Mouse (Mus musculus) megakaryocyte progenitor cell, adult 5-6 weeks (primary cell): ENCODE measurements around the gene Trp53. TPM values are rescaled to one million over a fixed set of nuclear protein-coding genes. Genes with fewer than 3 reads are reported as not detected.
"Not testable (repeated sequence)": the region's sequence is repeated elsewhere in the genome, so short reads cannot be mapped to it uniquely, and the experiment has no call there.

ENCODE experiments used
- ATAC-seq: replicated peaks from 2 replicates; pipeline ENCODE4 v1.8.0; 2016; ENCODE audit warnings: mild to moderate bottlenecking, moderate TSS enrichment, inconsistent platforms; ENCODE audit not compliant: poor library complexity
- total RNA-seq, 2 experiments: library from RNA; stranded (forward) in 1 of 2; stranded (reverse) in 1 of 2; fragments of 157-497, 149-512 nt in 1 of 2; fragments of 200-1000 nt in 1 of 2; gene quantifications; 2 replicates each; pipeline versions ENCODE4 v1.2.3 to v1.2.4; 2015 to 2017

The Trp53 gene
- total RNA-seq, 2 experiments from 2014 or later: 65.1 to 173 TPM

GRCm38 (mm10) chr11:69622406-69622805 lies 42.2 kb downstream of the Trp53 start:
- no peak for ATAC-seq

DNA sequence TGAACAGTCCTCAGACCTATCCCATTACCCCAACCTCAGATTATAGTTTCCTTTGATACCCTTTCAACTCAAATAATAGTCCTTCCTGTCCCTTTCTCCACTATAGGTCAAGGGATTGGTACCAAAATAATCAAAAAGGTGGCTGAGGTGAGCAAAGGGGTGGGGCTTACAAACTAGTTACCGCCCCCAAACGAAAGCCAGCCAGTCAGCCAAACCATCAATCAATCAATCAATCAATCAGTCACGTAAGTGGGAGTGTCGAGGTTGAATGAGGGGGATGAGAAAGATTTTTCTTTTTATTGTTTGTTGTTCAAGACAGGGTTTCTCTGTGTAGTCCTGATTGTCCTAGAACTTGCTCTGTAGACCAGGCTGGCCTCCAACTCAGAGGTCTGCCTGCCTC lies 42.8 kb downstream of the Trp53 start:
- no peak for ATAC-seq

DNA sequence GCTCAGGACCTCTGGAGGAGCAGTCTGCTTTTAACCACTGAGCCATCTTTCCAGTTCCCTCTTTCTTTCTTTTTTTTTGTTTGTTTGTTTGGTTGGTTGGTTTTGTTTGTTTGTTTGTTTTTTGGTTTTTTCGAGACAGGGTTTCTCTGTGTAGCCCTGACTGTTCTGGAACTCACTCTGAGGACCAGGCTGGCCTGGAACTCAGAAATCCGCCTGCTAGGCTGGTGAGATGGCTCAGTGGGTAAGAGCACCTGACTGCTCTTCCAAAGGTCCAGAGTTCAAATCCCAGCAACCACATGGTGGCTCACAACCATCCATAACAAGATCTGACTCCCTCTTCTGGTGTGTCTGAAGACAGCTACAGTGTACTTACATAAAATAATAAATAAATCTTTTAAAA lies 44.2 kb downstream of the Trp53 start:
- ATAC-seq: not testable (repeated sequence)

- peak; percentile 61 for ATAC-seq
Observed at GRCm38 (mm10) chr11:69628286-69628685, 48.1 kb downstream of the Trp53 start.

DNA sequence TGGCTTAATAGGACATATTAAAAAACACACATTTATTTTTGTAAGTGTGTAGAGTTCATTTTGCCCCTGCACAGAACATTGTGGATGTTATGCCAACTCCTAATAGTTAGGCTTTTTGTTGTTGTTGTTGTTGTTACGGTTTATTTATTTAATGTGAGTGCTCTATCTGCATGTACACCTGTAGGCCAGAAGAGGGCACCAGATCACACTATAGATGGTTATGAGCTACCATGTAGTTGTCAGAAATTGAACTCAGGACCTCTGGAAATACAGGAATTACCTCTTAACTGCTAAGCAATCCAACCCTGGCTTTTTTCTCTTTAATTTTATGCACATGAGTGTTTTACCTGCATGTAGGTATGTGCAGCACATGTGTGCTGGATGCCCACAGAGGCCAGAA lies 49.6 kb downstream of the Trp53 start:
- ATAC-seq: no peak

DNA sequence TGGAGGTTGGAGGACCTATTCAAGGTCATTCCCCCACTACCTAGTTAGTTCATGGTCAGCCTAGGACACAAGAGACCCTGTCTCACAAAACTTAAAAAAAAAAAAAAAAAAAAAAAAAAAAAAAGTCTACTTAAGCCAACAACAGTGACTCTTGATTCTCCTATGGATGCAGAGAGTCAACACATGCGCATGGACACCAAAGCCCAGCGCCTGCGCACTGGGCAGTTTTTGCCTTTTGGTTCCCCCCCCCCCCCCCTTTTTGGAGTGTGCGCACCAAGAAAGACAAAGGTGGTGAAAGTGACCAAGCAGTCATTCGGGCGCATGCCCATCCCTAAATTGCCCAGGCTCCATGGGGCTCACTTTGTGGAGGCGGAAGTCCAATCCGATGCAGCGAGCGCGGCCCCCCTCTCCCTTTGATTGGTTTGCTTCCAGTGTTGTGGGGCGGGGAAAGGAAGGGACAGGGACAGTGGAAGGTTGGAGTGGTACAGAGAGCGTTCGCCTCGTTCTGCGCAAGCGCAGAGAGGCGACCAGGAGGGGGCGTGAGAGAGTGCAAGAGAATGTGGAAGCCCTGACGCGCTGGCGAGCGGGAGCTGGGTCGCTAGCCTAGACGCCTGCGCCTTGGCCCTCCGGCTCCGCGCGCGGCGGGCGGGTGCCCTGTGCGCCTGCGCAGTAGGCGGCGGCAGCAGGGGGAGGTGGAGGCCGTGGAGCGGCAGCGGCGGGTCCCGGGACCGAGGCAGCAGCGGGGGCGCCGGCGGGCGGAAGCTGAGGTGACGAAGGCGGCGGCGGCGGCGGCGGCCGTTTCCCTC lies 52.3 kb downstream of the Trp53 start, which contains the start of gene Fxr2:
Fxr2 (plus strand) TSS at position 707 of the 806 bp plus-strand sequence.
- peak; percentile 95 for ATAC-seq

DNA sequence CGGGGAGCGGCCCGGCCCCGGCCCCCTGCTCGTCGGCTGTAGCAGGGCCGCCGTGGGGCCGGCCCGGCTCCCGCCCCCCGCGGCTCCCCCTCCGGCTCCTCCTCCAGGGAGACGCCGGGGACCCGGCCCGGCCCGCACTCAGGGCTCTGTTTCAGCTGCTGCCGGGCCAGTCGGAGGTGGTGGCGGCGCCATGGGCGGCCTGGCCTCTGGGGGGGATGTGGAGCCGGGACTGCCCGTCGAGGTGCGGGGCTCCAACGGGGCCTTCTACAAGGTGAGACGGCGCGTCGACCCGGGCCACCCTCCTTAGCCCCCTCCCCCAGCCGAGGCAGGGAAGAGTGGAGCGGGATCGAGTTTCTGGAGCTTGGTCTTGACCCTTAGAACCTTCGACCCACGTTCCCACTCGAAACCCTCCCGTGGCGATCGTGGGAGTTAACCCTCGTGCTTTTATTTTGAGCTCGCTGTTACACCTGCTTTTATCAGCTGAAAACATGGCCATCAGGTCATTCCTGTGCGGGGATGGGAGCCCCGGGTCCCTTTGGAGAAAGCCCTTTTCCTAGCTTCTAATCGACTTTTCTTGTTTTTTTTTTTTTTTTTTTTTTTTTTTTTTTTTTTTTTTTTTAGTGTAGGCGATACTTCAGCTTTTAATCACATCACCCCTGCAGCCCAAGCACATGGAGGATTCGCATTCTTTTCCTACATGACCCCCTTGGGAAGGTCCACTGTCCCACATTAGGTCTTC lies 53.1 kb downstream of the Trp53 start:
- ATAC-seq: peak; percentile 5; the same call in 1 of the 2 replicates

DNA sequence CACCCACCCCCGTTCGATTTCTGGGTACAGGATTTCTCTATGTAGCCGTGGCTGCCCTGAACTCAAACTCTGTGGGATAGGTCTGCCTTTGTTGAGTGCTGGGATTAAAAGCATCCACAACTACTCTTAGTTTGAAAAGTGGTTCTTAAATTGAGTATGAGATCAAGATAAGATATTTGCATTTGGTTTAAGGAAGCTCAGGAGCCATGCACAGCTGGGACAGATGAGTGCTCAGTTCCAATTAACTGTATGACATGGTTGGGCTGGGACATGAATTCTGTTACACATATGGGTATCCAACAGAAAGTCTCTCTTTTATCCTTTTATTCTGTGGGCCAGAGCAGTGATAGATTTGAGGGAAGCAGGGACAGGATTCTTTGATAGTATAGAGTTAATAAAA lies 55.3 kb downstream of the Trp53 start:
- no peak for ATAC-seq

Other genes starting within 250 kb of the Trp53 start
- 4.3 and 6.2 TPM in 2 replicates for gene Rnf227, start 239.9 kb upstream of the Trp53 start, total RNA-seq (2015)
- gene Rnf227, start 239.9 kb upstream of the Trp53 start, total RNA-seq (2017): 5.1 and 7.1 TPM in 2 replicates
- gene Chd3, start 211.0 kb upstream of the Trp53 start, total RNA-seq (2015): 17.0 and 22.4 TPM in 2 replicates
- gene Chd3, start 211.0 kb upstream of the Trp53 start, total RNA-seq (2017): 19.9 and 38.2 TPM in 2 replicates
- gene Naa38, start 184.9 kb upstream of the Trp53 start, total RNA-seq (2015): 114 and 125 TPM in 2 replicates
- 146 and 205 TPM in 2 replicates for gene Naa38, start 184.9 kb upstream of the Trp53 start, total RNA-seq (2017)
- gene Cyb5d1, start 184.7 kb upstream of the Trp53 start, total RNA-seq (2015): 15.4 and 16.6 TPM in 2 replicates
- 34.2 and 50.3 TPM in 2 replicates for gene Cyb5d1, start 184.7 kb upstream of the Trp53 start, total RNA-seq (2017)
- 0.07 and 0.42 TPM in 2 replicates for gene Tmem88, start 182.1 kb upstream of the Trp53 start, total RNA-seq (2015)
- gene Tmem88, start 182.1 kb upstream of the Trp53 start, total RNA-seq (2017): 0.12 TPM in 1 of 2 replicates, not detected in the other
- gene Kdm6b, start 166.7 kb upstream of the Trp53 start, total RNA-seq (2015): 10.4 and 11.7 TPM in 2 replicates
- 1.8 and 2.9 TPM in 2 replicates for gene Kdm6b, start 166.7 kb upstream of the Trp53 start, total RNA-seq (2017)
- 0.07 TPM in 1 of 2 replicates, not detected in the other for gene Dnah2, start 31.2 kb upstream of the Trp53 start, total RNA-seq (2015)
- under 0.01 TPM in 1 of 2 replicates, not detected in the other for gene Dnah2, start 31.2 kb upstream of the Trp53 start, total RNA-seq (2017)
- 0.15 TPM in 1 of 2 replicates, not detected in the other for gene Efnb3, start 20.2 kb upstream of the Trp53 start, total RNA-seq (2015)
- gene Efnb3, start 20.2 kb upstream of the Trp53 start, total RNA-seq (2017): 0.24 and 0.33 TPM in 2 replicates
- 16.2 and 18.3 TPM in 2 replicates for gene Wrap53, start 104 bp upstream of the Trp53 start, total RNA-seq (2015)
- gene Wrap53, start 104 bp upstream of the Trp53 start, total RNA-seq (2017): 6.2 and 6.9 TPM in 2 replicates
- gene Atp1b2, start 25.6 kb downstream of the Trp53 start, total RNA-seq (2015): 19.6 and 44.5 TPM in 2 replicates
- 2.0 and 4.0 TPM in 2 replicates for gene Atp1b2, start 25.6 kb downstream of the Trp53 start, total RNA-seq (2017)
- not detected in 2 replicates for gene Shbg, start 37.5 kb downstream of the Trp53 start, total RNA-seq (2015)
- not detected in 2 replicates for gene Shbg, start 37.5 kb downstream of the Trp53 start, total RNA-seq (2017)
- not detected in 2 replicates for gene Sat2, start 41.7 kb downstream of the Trp53 start, total RNA-seq (2015)
- 0.37 and 1.5 TPM in 2 replicates for gene Sat2, start 41.7 kb downstream of the Trp53 start, total RNA-seq (2017)
- gene Fxr2, start 52.6 kb downstream of the Trp53 start, total RNA-seq (2015): 27.3 and 43.5 TPM in 2 replicates
- gene Fxr2, start 52.6 kb downstream of the Trp53 start, total RNA-seq (2017): 35.5 and 41.5 TPM in 2 replicates
- gene Sox15, start 75.0 kb downstream of the Trp53 start, total RNA-seq (2015): not detected in 2 replicates
- gene Sox15, start 75.0 kb downstream of the Trp53 start, total RNA-seq (2017): 0.95 TPM in 1 of 2 replicates, not detected in the other
- gene Mpdu1, start 82.3 kb downstream of the Trp53 start, total RNA-seq (2015): 28.6 and 37.5 TPM in 2 replicates
- 55.0 and 55.5 TPM in 2 replicates for gene Mpdu1, start 82.3 kb downstream of the Trp53 start, total RNA-seq (2017)
- 33.1 and 39.3 TPM in 2 replicates for gene Cd68, start 85.8 kb downstream of the Trp53 start, total RNA-seq (2015)
- gene Cd68, start 85.8 kb downstream of the Trp53 start, total RNA-seq (2017): 15.5 and 25.0 TPM in 2 replicates
- 1,029 and 1,055 TPM in 2 replicates for gene Eif4a1, start 92.1 kb downstream of the Trp53 start, total RNA-seq (2015)
- gene Eif4a1, start 92.1 kb downstream of the Trp53 start, total RNA-seq (2017): 1,055 and 1,141 TPM in 2 replicates
- 140 and 145 TPM in 2 replicates for gene Senp3, start 101.7 kb downstream of the Trp53 start, total RNA-seq (2015)
- 108 and 123 TPM in 2 replicates for gene Senp3, start 101.7 kb downstream of the Trp53 start, total RNA-seq (2017)
- 28.5 and 31.9 TPM in 2 replicates for gene Tnfsf13, start 105.4 kb downstream of the Trp53 start, total RNA-seq (2015)
- 49.4 and 53.7 TPM in 2 replicates for gene Tnfsf13, start 105.4 kb downstream of the Trp53 start, total RNA-seq (2017)
- 0.88 and 2.0 TPM in 2 replicates for gene Tnfsf12, start 115.5 kb downstream of the Trp53 start, total RNA-seq (2015)
- 0.75 and 1.0 TPM in 2 replicates for gene Tnfsf12, start 115.5 kb downstream of the Trp53 start, total RNA-seq (2017)
- gene Tnfsfm13, start 115.7 kb downstream of the Trp53 start, total RNA-seq (2015): 7.5 and 9.4 TPM in 2 replicates
- gene Tnfsfm13, start 115.7 kb downstream of the Trp53 start, total RNA-seq (2017): 6.1 and 7.9 TPM in 2 replicates
- 140 and 147 TPM in 2 replicates for gene Polr2a, start 178.3 kb downstream of the Trp53 start, total RNA-seq (2015)
- 21.0 and 34.4 TPM in 2 replicates for gene Polr2a, start 178.3 kb downstream of the Trp53 start, total RNA-seq (2017)
- gene Slc35g3, start 181.6 kb downstream of the Trp53 start, total RNA-seq (2015): not detected in 2 replicates
- not detected in 2 replicates for gene Slc35g3, start 181.6 kb downstream of the Trp53 start, total RNA-seq (2017)
- 1.3 and 1.5 TPM in 2 replicates for gene Zbtb4, start 185.6 kb downstream of the Trp53 start, total RNA-seq (2015)
- gene Zbtb4, start 185.6 kb downstream of the Trp53 start, total RNA-seq (2017): 0.51 and 0.54 TPM in 2 replicates
- 0.24 and 1.6 TPM in 2 replicates for gene Chrnb1, start 215.6 kb downstream of the Trp53 start, total RNA-seq (2015)
- gene Chrnb1, start 215.6 kb downstream of the Trp53 start, total RNA-seq (2017): 0.04 and 0.44 TPM in 2 replicates
- gene Fgf11, start 221.5 kb downstream of the Trp53 start, total RNA-seq (2015): 0.22 and 0.52 TPM in 2 replicates
- 0.21 and 0.41 TPM in 2 replicates for gene Fgf11, start 221.5 kb downstream of the Trp53 start, total RNA-seq (2017)
- gene Tmem102, start 225.3 kb downstream of the Trp53 start, total RNA-seq (2015): not detected in 2 replicates
- gene Tmem102, start 225.3 kb downstream of the Trp53 start, total RNA-seq (2017): not detected in 2 replicates
- not detected in 2 replicates for gene Gm39566, start 234.9 kb downstream of the Trp53 start, total RNA-seq (2015)
- not detected in 2 replicates for gene Gm39566, start 234.9 kb downstream of the Trp53 start, total RNA-seq (2017)
- not detected in 2 replicates for gene Spem2, start 238.1 kb downstream of the Trp53 start, total RNA-seq (2015)
- not detected in 2 replicates for gene Spem2, start 238.1 kb downstream of the Trp53 start, total RNA-seq (2017)
- gene Spem1, start 241.8 kb downstream of the Trp53 start, total RNA-seq (2015): not detected in 2 replicates
- gene Spem1, start 241.8 kb downstream of the Trp53 start, total RNA-seq (2017): 0.79 TPM in 1 of 2 replicates, not detected in the other